Mouse (Mus musculus): ENCODE data around the gene Rasip1.

Gene Rasip1

DNA sequence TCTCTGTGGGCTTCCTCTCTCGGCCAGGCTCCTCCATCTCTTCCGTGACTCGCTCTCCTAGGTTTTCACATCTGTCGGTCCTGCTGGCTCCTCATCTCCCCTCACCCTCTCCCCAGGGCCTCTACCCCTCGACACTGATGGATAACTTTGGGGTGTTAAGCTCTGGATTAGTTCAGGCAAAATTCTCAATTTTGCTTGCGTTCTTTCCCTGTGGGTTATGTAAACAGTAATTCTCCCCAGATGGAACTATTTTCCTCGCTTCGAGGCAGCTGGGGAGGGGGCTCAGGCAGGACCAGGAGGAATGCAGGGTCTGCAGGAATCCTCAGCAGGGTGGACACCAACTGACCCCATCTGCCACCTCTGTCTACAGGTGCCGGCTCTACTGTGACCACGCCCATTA, 58.5 kb downstream of the Rasip1 start:
- ATAC-seq (ENCODE audit: low TSS enrichment): no peak

DNA sequence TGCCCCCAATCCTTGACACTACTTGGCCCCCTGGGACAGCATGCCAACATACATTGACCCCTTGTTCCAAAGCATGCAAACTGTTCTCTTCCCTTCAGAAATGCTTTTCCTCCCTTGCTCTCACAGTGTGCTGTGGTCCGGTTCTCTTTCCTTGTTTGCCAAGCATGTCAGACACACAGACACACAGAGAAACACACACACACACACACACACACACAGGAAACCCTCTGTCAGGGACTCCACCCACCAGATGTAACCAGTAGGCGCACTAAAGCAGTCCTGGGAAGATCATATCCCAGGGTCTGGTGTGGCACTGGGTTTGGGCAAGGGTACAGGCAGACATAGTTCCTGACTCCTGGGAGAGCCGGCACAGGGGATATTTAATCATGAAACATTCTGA, 59.6 kb downstream of the Rasip1 start:
- no peak for ATAC-seq (ENCODE audit: low TSS enrichment)
